Mouse (Mus musculus): ENCODE data around the gene Rasgef1c.

- TF ChIP-seq CTCF (IDR thresholded peaks at IDR 0.05; ENCODE audit: low read depth, low read length): no peak
- no peak for TF ChIP-seq POLR2A (IDR thresholded peaks at IDR 0.05; ENCODE audit: extremely low read depth, insufficient read depth, low read length)
These were observed 525 bp upstream of the Rasgef1c start for GRCm38 (mm10) chr11:49900962-49901658.

Data from liver, adult 2 months (tissue).